Mouse (Mus musculus): Measurements from ENCODE around the gene Lhx8.

GRCm38 (mm10) chr3:154372688-154373087, 42.2 kb upstream of the Lhx8 start:
- TF ChIP-seq ZC3H11A (IDR thresholded peaks at IDR 0.05; ENCODE audit: borderline replicate concordance, low read depth, low read length): no peak
- TF ChIP-seq ZNF384 (IDR thresholded peaks at IDR 0.05; ENCODE audit: low read depth, low read length): no peak
- TF ChIP-seq MAFK (IDR thresholded peaks at IDR 0.05; ENCODE audit: insufficient read depth, low read depth, low read length): no peak
- TF ChIP-seq CHD2 (IDR thresholded peaks at IDR 0.05; ENCODE audit: low read depth, low read length): no peak
- no peak for TF ChIP-seq HCFC1 (IDR thresholded peaks at IDR 0.05; ENCODE audit: borderline replicate concordance, insufficient read depth, low read length)
